Mouse (Mus musculus) CH12.LX (cell line): ENCODE measurements around the gene Slc47a2.

Source experiments
- BHLHE40 ChIP-seq: IDR thresholded peaks from 2 replicates; pipeline ENCODE4 v1.6.1; 2011; ENCODE audit warnings: mild to moderate bottlenecking, low read depth, low read length, improper control_type of control experiment
- CTCF ChIP-seq, 2 experiments: IDR thresholded peaks in 1 of 2; conservative IDR thresholded peaks in 1 of 2; 2 replicates each; pipeline ENCODE4 v1.5.1; 2011 to 2012; ENCODE audit warnings: low read depth in 2 of 2, low read length in 2 of 2, improper control_type of control experiment in 1 of 2, inconsistent platforms in 1 of 2, mild to moderate bottlenecking in 1 of 2, moderate library complexity in 1 of 2
- EP300 ChIP-seq: IDR thresholded peaks from 2 replicates; pipeline ENCODE4 v1.6.1; 2011; ENCODE audit warnings: low read length, improper control_type of control experiment
- ETS1 ChIP-seq: conservative IDR thresholded peaks from 2 replicates; pipeline ENCODE4 v1.6.1; 2012; ENCODE audit warnings: low read depth, mild to moderate bottlenecking, inconsistent platforms, low read length, improper control_type of control experiment, moderate library complexity
- GABPA ChIP-seq: IDR thresholded peaks from 2 replicates; pipeline ENCODE4 v1.6.1; 2012; ENCODE audit warnings: low read depth, low read length, improper control_type of control experiment, inconsistent platforms; ENCODE audit not compliant: insufficient replicate concordance
- HCFC1 ChIP-seq: IDR thresholded peaks from 2 replicates; pipeline ENCODE4 v1.6.1; 2012; ENCODE audit warnings: low read depth, mild to moderate bottlenecking, inconsistent platforms, low read length, improper control_type of control experiment
- IRF4 ChIP-seq: IDR thresholded peaks from 2 replicates; pipeline ENCODE4 v1.6.1; 2014; ENCODE audit warnings: low read depth, mild to moderate bottlenecking, inconsistent platforms, low read length, improper control_type of control experiment
- MAFK ChIP-seq: IDR thresholded peaks from 2 replicates; pipeline ENCODE4 v1.6.1; 2011; ENCODE audit warnings: low read length, improper control_type of control experiment; ENCODE audit not compliant: insufficient replicate concordance
- MEF2A ChIP-seq: IDR thresholded peaks from 2 replicates; pipeline ENCODE4 v1.6.1; 2014; ENCODE audit warnings: low read depth, mild to moderate bottlenecking, inconsistent platforms, low read length, improper control_type of control experiment, borderline replicate concordance
- POLR2A ChIP-seq: IDR thresholded peaks from 2 replicates; pipeline ENCODE4 v1.6.1; 2011; ENCODE audit warnings: low read depth, mild to moderate bottlenecking, improper control_type of control experiment, low read length
- POLR2AphosphoS2 ChIP-seq: IDR thresholded peaks from 2 replicates; pipeline ENCODE4 v1.6.1; 2011; ENCODE audit warnings: low read depth, low read length, improper control_type of control experiment
- UBTF ChIP-seq: IDR thresholded peaks from 2 replicates; pipeline ENCODE4 v1.6.1; 2012; ENCODE audit warnings: low read depth, mild to moderate bottlenecking, inconsistent platforms, low read length, improper control_type of control experiment, moderate library complexity
- USF1 ChIP-seq: IDR thresholded peaks from 2 replicates; pipeline ENCODE4 v1.6.1; 2014; ENCODE audit warnings: low read depth, mild to moderate bottlenecking, inconsistent platforms, low read length, improper control_type of control experiment
- ZNF384 ChIP-seq: IDR thresholded peaks from 2 replicates; pipeline ENCODE4 v1.6.1; 2012; ENCODE audit warnings: low read depth, low read length, improper control_type of control experiment, inconsistent platforms

DNA sequence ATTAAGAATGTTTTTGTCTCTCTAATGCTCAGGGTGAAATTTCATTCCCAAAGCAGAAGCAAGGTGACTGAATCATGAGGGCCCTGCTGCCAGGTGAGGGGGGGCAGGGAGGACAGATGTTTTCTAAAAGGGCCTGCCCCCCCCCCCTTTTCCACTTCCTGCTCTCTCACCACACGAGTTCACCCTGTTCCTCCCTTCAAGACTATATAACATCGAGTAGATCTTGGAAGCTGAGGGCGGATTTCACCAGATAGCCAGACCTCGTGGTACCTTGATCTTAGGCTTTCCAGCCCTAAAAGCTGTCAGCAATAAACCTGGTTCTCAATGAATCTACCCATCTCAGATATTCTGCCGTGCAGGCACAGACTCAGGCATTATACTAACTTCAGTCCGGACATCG lies 32.3 kb downstream of the Slc47a2 start:
- TF ChIP-seq MAFK, result no peak
- TF ChIP-seq HCFC1, result no peak
- TF ChIP-seq POLR2A, result no peak
- TF ChIP-seq POLR2AphosphoS2, result no peak
- TF ChIP-seq USF1, result no peak
- no peak for TF ChIP-seq EP300
- TF ChIP-seq CTCF (conservative IDR thresholded peaks at IDR 0.05 in 1 of 2, IDR thresholded peaks at IDR 0.05 in 1 of 2; ENCODE audit: low read depth in 2 of 2, low read length in 2 of 2), result no peak
- no peak for TF ChIP-seq BHLHE40
- TF ChIP-seq IRF4, result no peak
- no peak for TF ChIP-seq MEF2A
- TF ChIP-seq GABPA, result no peak
- no peak for TF ChIP-seq ETS1
- TF ChIP-seq UBTF, result no peak
- TF ChIP-seq ZNF384, result no peak
